Mouse (Mus musculus): Measurements from ENCODE around the gene Efna5.

DNA sequence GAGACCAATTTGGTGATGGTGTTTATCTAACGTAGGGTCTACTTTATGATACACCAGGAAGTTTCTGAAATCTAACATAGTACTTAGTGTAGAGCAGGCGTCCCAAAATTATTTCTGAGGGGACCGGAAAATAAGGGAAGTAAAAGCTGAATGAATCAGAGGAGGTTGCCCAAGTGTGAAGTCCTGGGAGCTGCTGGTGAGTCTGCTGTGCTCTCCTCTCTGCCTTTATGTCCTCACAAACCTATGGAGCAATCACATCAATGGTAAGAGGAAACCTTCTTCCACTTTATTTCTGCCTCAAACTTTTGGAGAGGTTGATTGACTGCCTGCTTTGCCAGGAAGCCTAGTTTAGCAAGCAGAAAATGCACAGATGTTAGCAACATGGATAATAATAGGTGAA, 257.9 kb downstream of the Efna5 start:
- no peak for TF ChIP-seq CTCF (conservative IDR thresholded peaks at IDR 0.05; ENCODE audit: insufficient read depth, insufficient read length, low read depth, low read length)
- TF ChIP-seq POLR2A (IDR thresholded peaks at IDR 0.05; ENCODE audit: low read depth, low read length) = no peak
